Mouse (Mus musculus) monocyte, adult 5-6 weeks (primary cell): ENCODE data around the gene Olfr576. TPM values are rescaled to one million over a fixed set of nuclear protein-coding genes. Genes with fewer than 3 reads are reported as not detected.

Experiments used
- ATAC-seq: fragments of 153-309, 156-312 bp; replicated peaks from 2 replicates; pipeline ENCODE4 v1.8.0; 2017; ENCODE audit warnings: mild to moderate bottlenecking; ENCODE audit not compliant: low TSS enrichment, insufficient number of reproducible peaks, severe bottlenecking, poor library complexity, low FRiP score
- total RNA-seq: library from RNA; stranded (forward); fragments of 200-1000, 200-491, 200-594 nt; gene quantifications from 3 replicates; pipeline ENCODE4 v1.2.3, GENCODE M21; 2017

Gene Olfr576
- not detected in 3 replicates for total RNA-seq

DNA sequence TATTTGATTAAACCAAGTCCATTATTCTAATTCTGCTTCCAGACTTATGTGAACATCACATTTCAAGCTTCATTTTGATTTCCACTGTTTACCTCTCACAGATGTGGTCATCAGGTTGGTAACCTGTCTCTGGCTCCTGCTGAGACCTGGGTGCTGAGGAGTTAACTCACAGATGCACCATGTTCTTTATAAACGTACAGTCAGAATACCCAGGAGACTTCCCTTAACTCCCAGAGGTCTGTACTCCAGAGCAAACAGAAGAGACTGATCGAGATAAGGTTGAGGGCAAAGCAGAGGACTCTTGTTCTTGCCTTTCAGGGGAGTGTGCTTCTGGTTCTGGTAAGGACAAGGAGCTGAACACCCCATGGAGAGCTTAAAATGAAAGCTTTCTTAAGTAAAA, at the start of gene Olfr576:
Gene Olfr576, plus strand, starts transcription at position 301 of the 400 bp plus-strand sequence.
- ATAC-seq = no peak

- no peak for ATAC-seq
These were observed 47.2 kb upstream of the Olfr576 start for GRCm38 (mm10) chr7:102915261-102915660.

DNA sequence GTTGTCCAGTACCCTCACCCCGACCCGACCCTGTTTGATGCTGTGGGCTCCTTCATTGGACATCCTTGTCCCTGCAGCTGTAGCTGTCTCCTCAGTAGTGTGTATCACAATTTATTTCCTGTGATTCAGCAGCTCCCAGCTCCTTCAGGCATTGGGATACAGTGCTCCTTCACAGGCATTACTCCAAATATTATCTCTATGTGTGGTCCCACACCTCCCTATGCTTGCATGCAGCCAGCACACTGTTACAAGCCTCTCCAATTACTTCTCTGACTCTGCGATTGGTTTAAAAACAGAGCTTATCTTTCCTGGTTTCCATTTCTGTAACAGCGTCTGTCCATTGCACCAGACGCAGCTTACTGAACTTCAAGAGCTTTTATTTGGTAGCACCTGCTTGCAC, 46.1 kb upstream of the Olfr576 start:
- no peak for ATAC-seq

DNA sequence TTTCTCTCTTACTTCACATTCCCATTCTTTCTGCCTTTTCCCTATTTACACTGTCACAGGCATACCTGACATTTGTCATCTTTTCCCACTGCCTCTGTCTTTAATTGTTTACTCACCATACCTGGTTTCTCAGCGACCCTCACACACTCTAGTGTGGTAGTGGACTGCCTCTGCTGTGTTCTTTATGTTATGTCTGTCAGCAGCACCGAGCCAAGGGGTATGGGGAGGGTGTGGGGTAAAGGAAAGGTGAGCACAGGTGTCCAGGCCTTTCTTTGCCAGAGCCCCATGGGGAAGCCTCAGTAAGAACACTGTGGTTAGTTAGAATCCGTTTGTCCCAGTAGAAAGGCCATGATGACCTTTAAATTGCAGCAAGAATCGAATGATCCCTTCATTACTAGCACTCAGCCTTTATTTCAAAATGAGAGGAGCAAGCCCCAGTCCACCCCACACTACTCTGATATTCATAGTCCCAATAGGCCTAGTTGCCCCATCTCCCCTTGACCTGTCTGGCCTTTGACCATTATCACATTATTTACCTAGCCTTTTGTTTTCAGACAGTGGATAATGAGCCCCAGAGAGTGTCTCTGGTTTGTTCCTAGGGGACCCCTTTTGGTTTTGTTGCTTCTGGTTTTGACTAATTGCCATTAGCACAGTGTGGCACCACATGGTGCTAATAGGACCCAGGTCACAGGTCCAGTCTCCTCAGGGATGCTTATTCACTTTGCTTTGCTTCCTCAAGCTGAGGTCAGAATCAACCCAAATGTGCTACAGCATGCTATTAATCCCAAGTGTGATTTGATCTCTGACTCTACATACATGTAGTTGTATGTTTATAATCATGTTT, 45.2 kb upstream of the Olfr576 start, which contains the start of gene Olfr571:
Gene Olfr571, minus strand, starts transcription at position 505 of the 844 bp plus-strand sequence.
- ATAC-seq = no peak

- no peak for ATAC-seq
These were observed 42.8 kb upstream of the Olfr576 start for GRCm38 (mm10) chr7:102919632-102920031.

- no peak for ATAC-seq
These were observed 38.4 kb upstream of the Olfr576 start, which contains the start of gene Olfr572 for GRCm38 (mm10) chr7:102924109-102924508. Gene Olfr572, plus strand, starts transcription at chr7:102924409.

- ATAC-seq = no peak
These were observed 35.4 kb upstream of the Olfr576 start for GRCm38 (mm10) chr7:102927105-102927504.

DNA sequence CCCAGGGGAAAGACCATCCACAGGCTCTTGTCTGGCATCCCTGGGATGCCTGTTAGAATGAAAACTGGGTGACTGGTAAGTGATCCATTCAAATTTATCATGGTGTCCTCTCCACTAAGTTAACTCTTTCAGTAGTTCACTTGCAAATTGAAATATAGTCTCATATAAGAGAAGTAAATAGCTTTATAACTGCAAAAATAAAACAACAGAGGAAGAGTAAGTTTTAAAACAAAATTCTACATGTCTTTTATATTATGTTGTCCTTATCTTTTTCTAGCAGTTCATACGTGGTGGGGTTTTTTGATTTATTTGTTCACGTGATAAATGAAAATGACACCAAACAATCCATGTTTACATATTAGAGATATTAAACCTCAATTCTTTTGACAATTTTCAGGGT, 20.0 kb upstream of the Olfr576 start, which contains the start of gene Olfr573-ps1:
Gene Olfr573-ps1, minus strand, starts transcription at position 101 of the 400 bp plus-strand sequence.
- no peak for ATAC-seq

DNA sequence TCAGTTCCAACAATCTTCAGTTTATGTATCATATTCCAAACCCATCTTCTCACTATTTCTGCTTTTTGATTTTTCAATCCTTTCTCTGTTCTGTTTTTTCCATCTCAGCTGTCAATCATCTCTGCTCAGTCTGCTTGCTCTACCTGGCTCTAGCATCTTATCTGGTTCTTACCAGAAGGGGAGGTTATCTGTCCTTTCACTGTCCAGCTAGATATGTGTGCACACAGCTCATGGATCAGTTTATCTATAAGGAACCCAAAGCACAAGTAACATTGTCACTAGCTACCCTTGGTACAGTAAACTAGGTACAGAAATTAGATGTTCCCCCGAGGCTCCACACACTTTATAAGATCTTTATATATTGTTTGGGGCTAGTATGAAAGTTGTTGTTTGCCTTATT, 19.0 kb upstream of the Olfr576 start:
- no peak for ATAC-seq

GRCm38 (mm10) chr7:102948167-102948566, 14.3 kb upstream of the Olfr576 start, which contains the start of gene Olfr574:
Gene Olfr574, plus strand, starts transcription at chr7:102948467.
- ATAC-seq = no peak

DNA sequence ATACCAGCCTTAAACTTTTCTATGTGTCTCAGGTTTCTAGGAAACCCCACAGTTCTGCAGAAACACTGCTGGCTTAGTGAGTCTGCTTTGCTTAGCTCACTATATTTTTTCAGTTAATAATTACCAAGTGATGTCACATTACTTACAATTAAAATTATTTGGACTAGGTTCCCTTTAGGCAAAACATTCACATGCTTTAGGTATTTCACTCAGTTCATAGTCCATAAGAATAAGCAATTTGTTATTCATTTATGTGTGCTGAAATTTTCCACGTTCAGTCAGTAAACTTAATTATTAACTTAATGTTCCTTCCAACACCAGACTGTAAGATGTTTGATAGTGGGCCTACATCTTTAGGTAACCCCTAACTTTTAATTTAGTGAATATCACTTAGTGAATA, 11.7 kb upstream of the Olfr576 start:
- no peak for ATAC-seq

DNA sequence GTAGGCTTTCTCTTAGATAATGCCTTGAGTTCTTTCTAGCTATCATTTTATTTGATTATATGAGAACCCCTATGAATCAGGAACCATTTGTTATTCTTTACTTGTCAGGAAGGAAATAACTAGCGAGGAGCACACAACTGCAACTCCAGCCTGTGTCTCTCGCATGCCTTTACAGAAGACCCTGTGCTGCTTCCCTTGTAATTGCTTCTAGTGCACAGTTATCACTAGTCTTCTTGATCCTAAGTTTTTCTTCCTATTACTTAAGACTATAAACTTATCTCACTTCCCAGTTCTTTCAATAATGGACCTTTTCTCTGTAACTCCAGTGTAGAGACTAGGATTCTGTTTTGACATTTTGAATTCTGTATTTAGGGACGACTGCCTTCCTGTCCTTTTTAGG, 4.3 kb upstream of the Olfr576 start:
- ATAC-seq = no peak

- ATAC-seq = no peak
These were observed 3.9 kb upstream of the Olfr576 start, which contains the start of gene Olfr575 for GRCm38 (mm10) chr7:102958593-102958992. Gene Olfr575, minus strand, starts transcription at chr7:102958775.

DNA sequence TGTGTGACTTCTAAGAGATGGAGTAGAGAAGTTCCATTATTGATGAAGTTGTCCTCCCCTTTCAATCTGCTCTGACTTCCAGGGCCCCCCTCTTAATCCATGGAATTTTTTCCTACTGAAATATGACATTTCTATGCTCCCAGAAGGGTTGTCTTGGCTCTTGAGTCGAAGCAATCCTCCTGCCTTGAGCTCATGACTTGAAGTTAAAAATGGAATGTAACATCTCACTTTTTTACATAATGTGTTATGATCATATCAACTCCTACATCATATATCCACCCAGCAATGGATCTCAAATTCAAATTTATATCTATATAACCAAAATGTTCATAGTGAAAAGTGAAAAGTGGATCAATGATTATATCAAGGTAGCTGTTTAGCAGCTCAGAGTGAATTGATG, 11.9 kb downstream of the Olfr576 start:
- ATAC-seq = no peak

- ATAC-seq = no peak
These were observed 13.4 kb downstream of the Olfr576 start, which contains the start of gene Olfr577 for GRCm38 (mm10) chr7:102975843-102976242. Gene Olfr577, minus strand, starts transcription at chr7:102975943.

GRCm38 (mm10) chr7:102989224-102989623, 26.8 kb downstream of the Olfr576 start, which contains the start of gene Olfr578:
Gene Olfr578, minus strand, starts transcription at chr7:102989324.
- ATAC-seq = no peak
